Mouse (Mus musculus): ENCODE measurements at regions not wholly inside any gene's neighbourhood (a gene's known extent, or its start where the extent isn't known, plus 50 kb on each side); places are given as distances from the start of the nearest gene placed in this dataset.

GRCm38 (mm10) chr13:110522974-110523373, 128.1 kb downstream of the Plk2 start:
- Histone ChIP-seq H3K4me1 (ENCODE audit: control insufficient read depth, insufficient read depth, low read length) (no peaks in the 10 kb centered on the region), H3K4me3 (replicated peaks; ENCODE audit: insufficient read depth, low read depth, low read length) (no peak overlapping the region), H3K27ac (ENCODE audit: insufficient read depth, low read length) (no peak overlapping the region), H3K27me3 (ENCODE audit: control insufficient read depth, insufficient read depth, low read length) (no peaks in the 10 kb centered on the region)
- DNase-seq, result no peak
- no peak for TF ChIP-seq CTCF (IDR thresholded peaks at IDR 0.05; ENCODE audit: borderline replicate concordance, insufficient read depth, low read depth, low read length)
- no peak for TF ChIP-seq POLR2A (IDR thresholded peaks at IDR 0.05; ENCODE audit: borderline replicate concordance, insufficient read depth, low read length)
- 90% methylated on average over 4 of the region's 4 CpGs for WGBS

- Histone ChIP-seq H3K4me3 (replicated peaks; ENCODE audit: insufficient read depth, low read depth, low read length) (no peak overlapping the region), H3K4me1 (ENCODE audit: control insufficient read depth, insufficient read depth, low read length) (no peaks in the 10 kb centered on the region), H3K27ac (ENCODE audit: insufficient read depth, low read length) (no peak overlapping the region), H3K27me3 (ENCODE audit: control insufficient read depth, insufficient read depth, low read length) (no peaks in the 10 kb centered on the region)
- TF ChIP-seq CTCF (IDR thresholded peaks at IDR 0.05; ENCODE audit: borderline replicate concordance, insufficient read depth, low read depth, low read length) (no peak), POLR2A (IDR thresholded peaks at IDR 0.05; ENCODE audit: borderline replicate concordance, insufficient read depth, low read length) (no peak)
- WGBS, result 86% methylated on average over 3 of the region's 3 CpGs
- DNase-seq, result no peak
These were observed 132.8 kb downstream of the Plk2 start for GRCm38 (mm10) chr13:110527681-110528080.

DNA sequence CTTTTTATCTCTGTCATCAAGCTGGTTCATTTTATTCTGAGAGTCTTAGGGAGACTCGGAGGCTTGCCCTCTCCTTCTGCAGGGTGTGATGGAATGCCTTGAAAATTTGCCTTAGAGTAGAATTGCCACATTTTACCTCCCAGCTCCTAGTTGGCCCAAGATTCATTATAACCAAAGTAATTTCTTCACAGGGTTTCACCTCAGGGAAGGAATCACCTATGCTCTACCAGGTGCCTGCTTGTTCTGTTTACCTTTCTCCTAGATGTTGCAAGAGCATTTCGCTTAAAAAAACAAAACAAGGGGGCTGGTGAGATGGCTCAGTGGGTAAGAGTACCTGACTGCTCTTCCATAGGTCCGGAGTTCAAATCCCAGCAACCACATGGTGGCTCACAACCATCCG, 134.8 kb downstream of the Plk2 start:
- no peak for DNase-seq
- no peak for TF ChIP-seq CTCF (IDR thresholded peaks at IDR 0.05; ENCODE audit: borderline replicate concordance, insufficient read depth, low read depth, low read length)
- no peak for TF ChIP-seq POLR2A (IDR thresholded peaks at IDR 0.05; ENCODE audit: borderline replicate concordance, insufficient read depth, low read length)
- no peak overlapping the region for H3K4me3 ChIP-seq (replicated peaks; ENCODE audit: insufficient read depth, low read depth, low read length)
- 96% methylated on average over 4 of the region's 4 CpGs for WGBS
- no peaks in the 10 kb centered on the region for H3K27me3 ChIP-seq (ENCODE audit: control insufficient read depth, insufficient read depth, low read length)
- no peak overlapping the region for H3K27ac ChIP-seq (ENCODE audit: insufficient read depth, low read length)
- no peaks in the 10 kb centered on the region for H3K4me1 ChIP-seq (ENCODE audit: control insufficient read depth, insufficient read depth, low read length)

GRCm38 (mm10) chr13:110534320-110534764, 139.5 kb downstream of the Plk2 start:
- no peak for TF ChIP-seq POLR2A (IDR thresholded peaks at IDR 0.05; ENCODE audit: borderline replicate concordance, insufficient read depth, low read length)
- no peak for TF ChIP-seq CTCF (IDR thresholded peaks at IDR 0.05; ENCODE audit: borderline replicate concordance, insufficient read depth, low read depth, low read length)
- Histone ChIP-seq H3K4me3 (replicated peaks; ENCODE audit: insufficient read depth, low read depth, low read length) (no peak overlapping the region), H3K27me3 (ENCODE audit: control insufficient read depth, insufficient read depth, low read length) (no peaks in the 10 kb centered on the region), H3K27ac (ENCODE audit: insufficient read depth, low read length) (no peak overlapping the region), H3K4me1 (ENCODE audit: control insufficient read depth, insufficient read depth, low read length) (no peaks in the 10 kb centered on the region)
- DNase-seq, result no peak
- WGBS, result 33% methylated on average over 7 of the region's 7 CpGs

DNA sequence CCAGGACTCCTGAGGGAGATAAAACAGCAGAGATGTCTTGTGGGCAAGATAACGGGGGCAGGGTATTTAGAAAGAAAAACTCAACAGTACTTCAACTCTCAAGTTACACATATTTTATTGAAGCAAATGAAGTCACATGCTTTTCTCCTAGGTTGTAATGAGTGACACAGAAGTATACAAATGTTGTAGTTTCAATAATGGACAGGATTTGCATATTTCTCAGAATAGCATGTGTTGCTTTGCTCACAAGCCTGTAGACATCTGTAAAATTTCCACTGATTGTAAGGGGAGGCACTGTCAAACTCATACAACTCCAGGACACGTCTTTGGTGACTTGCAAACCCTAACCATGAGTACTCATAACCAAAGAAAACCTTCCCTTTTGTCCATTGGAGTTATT, 140.9 kb downstream of the Plk2 start:
- no peak for TF ChIP-seq CTCF (IDR thresholded peaks at IDR 0.05; ENCODE audit: borderline replicate concordance, insufficient read depth, low read depth, low read length)
- TF ChIP-seq POLR2A (IDR thresholded peaks at IDR 0.05; ENCODE audit: borderline replicate concordance, insufficient read depth, low read length), result no peak
- no peak overlapping the region for H3K4me3 ChIP-seq (replicated peaks; ENCODE audit: insufficient read depth, low read depth, low read length)
- H3K27me3 ChIP-seq (ENCODE audit: control insufficient read depth, insufficient read depth, low read length), result no peaks in the 10 kb centered on the region
- H3K4me1 ChIP-seq (ENCODE audit: control insufficient read depth, insufficient read depth, low read length), result no peaks in the 10 kb centered on the region
- H3K27ac ChIP-seq (ENCODE audit: insufficient read depth, low read length), result no peak overlapping the region
- DNase-seq, result no peak
- WGBS, result 91% methylated on average over 2 of the region's 2 CpGs

GRCm38 (mm10) chr13:110537960-110538463, 143.2 kb downstream of the Plk2 start:
- Histone ChIP-seq H3K27me3 (ENCODE audit: control insufficient read depth, insufficient read depth, low read length) (no peaks in the 10 kb centered on the region), H3K4me1 (ENCODE audit: control insufficient read depth, insufficient read depth, low read length) (no peaks in the 10 kb centered on the region), H3K27ac (ENCODE audit: insufficient read depth, low read length) (no peak overlapping the region), H3K4me3 (replicated peaks; ENCODE audit: insufficient read depth, low read depth, low read length) (no peak overlapping the region)
- 58% methylated on average over 7 of the region's 7 CpGs for WGBS
- TF ChIP-seq CTCF (IDR thresholded peaks at IDR 0.05; ENCODE audit: borderline replicate concordance, insufficient read depth, low read depth, low read length), result no peak
- no peak for TF ChIP-seq POLR2A (IDR thresholded peaks at IDR 0.05; ENCODE audit: borderline replicate concordance, insufficient read depth, low read length)
- DNase-seq, result no peak

DNA sequence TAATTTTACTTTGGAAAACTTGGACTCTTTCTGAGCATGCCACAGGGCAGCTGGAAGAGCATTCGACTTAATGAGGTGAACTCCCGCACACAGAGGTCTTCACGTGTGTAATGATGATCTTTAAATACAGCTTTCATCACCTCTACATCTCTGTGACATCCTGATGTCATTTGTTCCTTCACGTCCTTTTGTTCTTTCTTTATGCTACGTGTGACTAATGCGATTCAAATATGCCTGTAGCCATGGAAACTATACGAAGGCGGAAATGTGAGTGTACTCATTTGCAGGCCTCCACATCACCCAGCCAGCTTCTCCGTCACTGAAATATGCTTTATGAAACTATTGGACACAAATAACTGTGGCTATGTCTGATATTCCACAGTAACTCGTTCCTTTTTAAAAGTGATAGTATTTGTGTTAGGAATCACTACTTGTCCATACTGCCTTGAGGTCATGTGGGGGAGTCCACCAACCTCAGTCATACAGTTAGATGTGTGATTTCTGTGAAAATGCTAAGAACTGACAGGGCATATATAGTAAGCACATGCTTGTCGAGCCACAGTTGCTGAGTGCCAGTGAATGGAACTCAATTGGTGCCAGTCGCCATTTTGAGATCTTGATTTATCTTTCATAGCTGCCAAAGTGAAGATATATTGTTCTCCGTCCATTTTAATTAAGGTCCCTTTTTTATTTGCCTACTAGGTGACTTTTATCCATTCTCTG, 145.9 kb downstream of the Plk2 start:
- WGBS, result 64% methylated on average over 13 of the region's 13 CpGs
- Histone ChIP-seq H3K27me3 (ENCODE audit: control insufficient read depth, insufficient read depth, low read length) (no peaks in the 10 kb centered on the region), H3K4me3 (replicated peaks; ENCODE audit: insufficient read depth, low read depth, low read length) (no peak overlapping the region), H3K4me1 (ENCODE audit: control insufficient read depth, insufficient read depth, low read length) (no peaks in the 10 kb centered on the region), H3K27ac (ENCODE audit: insufficient read depth, low read length) (no peak overlapping the region)
- DNase-seq, result no peak
- TF ChIP-seq POLR2A (IDR thresholded peaks at IDR 0.05; ENCODE audit: borderline replicate concordance, insufficient read depth, low read length) (no peak), CTCF (IDR thresholded peaks at IDR 0.05; ENCODE audit: borderline replicate concordance, insufficient read depth, low read depth, low read length) (no peak)
